Mouse (Mus musculus): ENCODE measurements at regions not wholly inside any gene's neighbourhood (a gene's known extent, or its start where the extent isn't known, plus 50 kb on each side); places are given as distances from the start of the nearest gene placed in this dataset.

DNA sequence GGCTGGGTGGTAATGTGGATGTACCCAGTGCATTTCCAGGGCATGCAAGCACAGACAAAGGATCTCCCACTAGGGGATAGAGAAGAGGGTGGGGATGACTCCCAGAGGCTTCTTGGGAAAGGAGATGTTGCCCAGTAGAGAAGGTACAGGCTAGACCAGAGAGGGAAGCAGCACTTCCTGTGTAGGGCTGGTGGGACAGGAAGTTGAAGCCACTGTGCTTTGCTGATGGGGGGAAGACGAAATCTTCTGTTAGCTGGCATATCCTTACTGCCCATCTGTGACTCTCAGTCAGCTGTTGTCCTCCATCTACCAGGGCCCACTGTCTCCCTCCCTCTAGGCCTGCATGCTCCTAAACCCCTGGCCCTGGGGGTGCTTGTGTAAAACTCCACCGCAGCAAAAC, 180.2 kb downstream of the Wdr11 start:
- no peak for DNase-seq (ENCODE audit: low spot score in 2 of 2)

DNA sequence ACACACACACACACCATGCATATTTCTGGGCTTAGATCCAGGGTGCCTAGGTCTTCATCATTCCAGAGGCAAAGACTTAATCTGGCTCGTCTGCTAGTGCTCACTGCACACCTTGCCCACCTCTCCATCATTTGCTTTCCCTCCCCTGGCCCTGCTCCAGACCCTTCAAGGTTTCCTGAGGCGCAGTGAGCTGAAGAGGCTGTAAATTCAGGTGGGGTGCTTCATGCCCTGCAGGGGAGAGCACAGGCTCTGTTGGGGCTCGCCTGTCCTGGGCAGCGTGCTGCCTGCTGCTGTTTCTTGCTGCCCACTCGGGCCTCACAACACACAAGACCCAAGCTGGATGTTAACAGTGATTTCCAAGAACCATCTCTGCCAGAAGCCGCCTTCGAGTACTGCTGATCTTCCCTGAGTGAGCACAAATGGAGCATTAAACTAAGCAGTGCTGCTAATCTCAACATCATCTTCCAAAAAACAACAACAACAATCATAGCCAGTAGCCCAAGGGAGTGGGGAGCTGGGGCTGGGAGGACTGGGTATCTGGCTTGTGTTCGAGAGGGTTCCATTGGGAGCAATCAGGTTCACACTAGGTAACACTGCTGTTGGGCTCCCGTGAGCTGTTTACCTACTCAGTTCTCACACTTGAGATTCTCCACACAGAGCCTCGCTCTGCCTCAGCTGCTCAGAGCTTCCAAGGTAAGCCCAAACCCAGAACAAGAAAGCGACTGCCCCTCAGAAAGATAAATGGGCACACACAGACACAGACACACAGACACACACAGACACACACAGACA, 181.1 kb downstream of the Wdr11 start:
- DNase-seq (ENCODE audit: low spot score in 2 of 2): no peak

DNA sequence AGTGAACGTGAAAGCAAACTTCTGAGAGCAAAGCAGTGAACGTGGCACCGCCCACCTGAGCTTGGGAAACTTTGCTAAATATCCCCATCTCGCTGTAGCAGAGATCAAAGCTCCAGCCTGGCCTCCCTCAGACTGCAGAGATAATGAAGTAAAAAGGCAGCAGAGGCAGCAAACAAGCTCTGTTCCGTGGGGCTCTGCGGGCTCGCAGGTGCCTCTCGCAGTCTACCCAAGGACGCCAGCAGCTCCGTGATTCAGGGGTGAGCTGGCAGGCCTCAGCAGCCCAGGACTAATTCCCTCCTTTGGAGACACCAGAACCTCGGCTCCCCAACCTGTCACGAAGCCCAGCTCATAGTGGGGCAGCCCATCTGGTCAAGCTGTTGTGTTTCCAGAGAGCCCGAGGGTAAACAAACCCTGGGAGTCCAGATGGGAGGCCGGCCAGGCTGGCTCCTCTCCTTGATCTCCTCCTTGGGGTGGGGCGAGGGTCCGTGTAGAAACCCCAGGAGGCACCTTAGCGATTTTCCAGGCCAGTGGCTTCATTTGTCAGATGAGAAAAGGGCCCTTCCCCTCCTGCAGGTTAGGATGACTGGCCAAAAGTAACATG, 182.7 kb downstream of the Wdr11 start:
- no peak for DNase-seq (ENCODE audit: low spot score in 2 of 2)

DNA sequence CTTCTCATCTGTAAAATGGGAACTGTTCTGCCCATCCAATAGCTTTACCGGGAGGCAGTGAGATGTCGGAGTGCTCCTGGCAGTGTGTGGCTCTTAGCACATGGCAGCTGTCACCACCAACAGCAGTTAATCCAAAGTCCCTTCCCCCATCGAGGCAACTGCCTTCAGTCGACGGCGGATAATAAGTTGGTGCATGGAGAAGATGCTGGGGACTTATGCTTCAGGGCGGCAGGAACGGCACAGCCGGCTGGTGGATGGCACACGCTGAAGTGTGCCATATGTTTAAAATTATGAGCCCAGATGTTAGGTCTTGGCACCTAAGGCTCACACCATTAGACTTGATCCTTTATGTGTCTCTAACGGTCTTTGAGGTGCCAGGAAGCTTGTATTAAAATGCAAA, 183.5 kb downstream of the Wdr11 start:
- DNase-seq (ENCODE audit: low spot score in 2 of 2): no peak

- no peak for DNase-seq (ENCODE audit: low spot score in 2 of 2)
Measured at GRCm38 (mm10) chr7:129778842-129779421, 187.3 kb downstream of the Wdr11 start.

- no peak for DNase-seq (ENCODE audit: low spot score in 2 of 2)
Measured at GRCm38 (mm10) chr7:129779939-129780338, 188.3 kb downstream of the Wdr11 start.

GRCm38 (mm10) chr7:129781756-129782155, 190.1 kb downstream of the Wdr11 start:
- no peak for DNase-seq (ENCODE audit: low spot score in 2 of 2)

DNA sequence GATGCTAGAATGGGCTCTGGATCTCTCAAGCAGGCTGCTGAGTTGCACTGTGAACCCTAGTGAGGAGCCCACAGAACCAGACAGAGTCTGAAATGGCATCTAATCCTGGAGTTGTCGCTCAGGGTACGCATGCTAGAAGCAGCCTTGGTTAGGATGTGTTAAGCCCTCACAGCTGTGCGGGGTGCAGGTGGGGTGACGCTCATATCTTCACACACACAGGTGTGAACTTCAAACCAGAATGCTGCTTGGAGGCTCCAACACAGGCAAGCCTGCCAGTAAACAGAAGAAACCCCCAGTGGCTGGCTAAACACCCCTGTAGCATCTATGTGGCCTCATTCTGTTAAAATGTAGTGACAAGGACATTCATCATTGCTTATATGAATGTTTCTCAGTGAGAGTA, 193.3 kb downstream of the Wdr11 start:
- DNase-seq (ENCODE audit: low spot score in 2 of 2): no peak

GRCm38 (mm10) chr7:129787011-129787410, 195.3 kb downstream of the Wdr11 start:
- DNase-seq (ENCODE audit: low spot score in 2 of 2): no peak

GRCm38 (mm10) chr7:129787736-129788135, 196.1 kb downstream of the Wdr11 start:
- DNase-seq (ENCODE audit: low spot score in 2 of 2): no peak

DNA sequence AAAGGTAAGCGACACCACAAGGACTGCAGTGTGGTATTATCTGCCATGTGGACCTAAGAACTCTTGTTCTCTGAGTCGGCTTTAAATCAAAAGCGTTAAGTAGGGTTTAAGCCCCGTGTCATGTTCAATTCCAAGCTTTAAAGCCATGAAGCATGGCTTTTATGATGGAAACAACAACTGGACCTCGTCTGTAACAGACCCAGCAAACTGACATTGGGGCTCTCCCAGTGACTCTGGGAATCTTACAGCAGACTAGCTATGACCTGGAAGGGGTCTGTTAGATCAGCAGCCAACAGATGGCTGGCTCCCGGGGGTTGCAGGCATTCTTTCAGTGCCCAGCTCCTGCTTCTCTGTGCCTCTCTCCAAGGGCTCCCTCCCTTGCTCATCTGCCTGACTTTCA, 197.8 kb downstream of the Wdr11 start:
- DNase-seq (ENCODE audit: low spot score in 2 of 2): no peak

DNA sequence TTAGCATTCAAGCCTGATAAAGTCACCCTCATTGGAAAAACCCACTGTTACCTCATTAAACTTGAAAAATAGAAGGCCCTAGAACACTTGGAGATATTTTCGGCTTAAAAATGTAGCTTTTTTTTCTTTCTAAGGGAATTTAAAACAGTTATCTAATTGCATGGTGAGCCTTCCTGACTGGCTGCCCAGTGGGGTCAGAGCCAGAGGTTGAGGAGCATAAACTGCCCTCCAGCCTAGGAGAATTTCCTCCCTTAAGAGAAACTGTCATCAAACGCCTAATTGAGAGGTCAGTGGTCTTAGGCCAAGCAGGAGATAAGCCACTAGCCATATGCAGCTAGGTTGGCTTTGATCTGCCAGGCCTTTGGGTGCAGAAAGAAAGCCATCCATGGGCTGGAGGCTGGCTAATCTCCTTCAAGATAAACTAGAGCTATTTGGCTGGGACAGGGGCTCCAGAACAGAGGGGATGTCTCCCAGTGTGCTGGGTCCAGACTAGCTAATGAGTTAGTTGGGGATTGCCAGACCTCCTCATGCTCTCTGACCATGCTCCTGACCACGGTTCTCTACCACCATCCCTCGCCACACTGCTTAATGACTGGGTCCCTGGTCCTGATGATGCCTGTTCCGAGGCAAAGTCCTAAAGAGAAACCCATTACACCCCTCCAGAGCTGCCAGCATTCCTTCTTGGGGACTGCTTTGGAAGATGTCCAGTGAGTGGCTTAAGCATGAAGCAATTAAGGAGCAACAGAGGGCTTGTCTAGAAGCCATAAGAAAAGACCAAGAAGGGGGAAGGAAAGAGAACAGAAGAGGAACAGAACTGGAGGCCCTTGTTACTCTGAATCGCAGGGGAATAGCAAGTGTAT, 199.2 kb downstream of the Wdr11 start:
- DNase-seq (ENCODE audit: low spot score in 2 of 2): no peak

DNA sequence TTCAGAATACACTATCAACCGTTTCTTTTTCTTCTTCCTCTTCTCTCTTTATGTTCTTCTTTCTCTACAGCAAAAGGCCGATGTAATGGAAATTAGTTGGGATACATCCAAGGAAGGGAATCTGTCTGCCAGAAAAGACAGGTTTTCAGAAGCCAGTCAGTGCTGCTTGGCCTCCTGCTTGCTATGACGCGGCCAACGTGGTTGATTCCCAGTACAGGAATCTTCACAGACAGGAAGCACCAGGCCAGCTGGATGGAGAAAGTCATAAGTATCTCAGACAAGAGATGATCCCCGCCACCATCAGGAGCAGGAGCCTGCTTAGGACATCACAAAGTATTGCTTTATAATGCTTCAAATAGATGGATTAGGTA, 199.8 kb downstream of the Wdr11 start:
- no peak for DNase-seq (ENCODE audit: low spot score in 2 of 2)

DNA sequence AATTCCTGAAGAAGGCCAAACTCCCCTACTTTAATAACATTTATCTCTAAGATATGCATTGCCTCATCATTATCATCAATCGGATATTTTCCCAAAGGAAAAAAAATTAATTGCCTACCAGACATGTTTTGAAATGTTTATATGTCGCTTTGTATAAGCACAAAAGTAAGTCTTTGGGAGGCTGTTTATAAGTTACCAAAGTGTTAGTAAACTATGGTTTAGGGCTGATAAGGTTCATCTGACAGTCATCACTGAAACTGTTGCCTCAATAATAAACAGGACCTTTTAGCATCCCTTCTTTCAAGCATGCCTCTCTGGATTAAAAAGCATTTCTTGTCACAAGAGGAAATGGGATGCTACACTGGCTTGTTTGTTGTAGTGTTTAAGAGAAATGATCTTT, 202.1 kb downstream of the Wdr11 start:
- DNase-seq (ENCODE audit: low spot score in 2 of 2): no peak

DNA sequence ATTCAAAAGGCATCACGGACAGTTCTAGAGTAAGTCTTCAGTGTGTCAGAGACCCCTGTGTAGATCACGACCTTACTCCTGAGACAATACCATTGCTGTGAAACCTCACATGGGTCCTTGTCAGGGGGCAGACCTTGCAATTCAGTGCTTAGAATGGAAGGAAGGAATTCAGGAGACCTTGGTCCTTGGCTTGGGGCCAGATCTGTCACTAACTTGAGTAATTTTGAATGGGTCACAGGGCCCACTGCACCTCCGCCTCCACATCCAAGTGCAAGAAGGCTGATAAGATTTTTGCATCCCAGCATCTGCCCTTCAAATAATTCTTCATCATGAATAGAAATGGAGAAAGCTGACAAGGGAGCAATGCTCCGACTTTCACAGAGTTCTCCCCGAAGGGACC, 202.6 kb downstream of the Wdr11 start:
- DNase-seq (ENCODE audit: low spot score in 2 of 2): no peak

DNA sequence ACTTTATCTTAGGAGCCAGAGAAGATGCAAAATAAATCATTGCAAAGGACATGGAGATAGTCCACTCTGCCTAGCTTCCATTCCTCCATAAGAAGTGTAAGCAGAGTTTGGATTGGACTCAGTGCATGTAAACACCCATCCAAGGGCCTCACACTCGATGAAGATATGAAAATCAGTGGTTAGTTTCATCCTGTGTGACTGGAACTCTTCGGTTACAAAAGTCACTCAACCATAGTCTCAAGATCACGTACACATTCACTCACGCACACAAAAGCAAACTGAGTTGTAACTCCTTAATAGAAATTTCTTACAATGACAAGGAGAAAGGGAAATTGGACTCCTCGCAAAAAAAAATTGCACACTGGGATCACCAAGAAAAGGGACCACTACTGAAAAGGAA, 206.9 kb downstream of the Wdr11 start:
- DNase-seq (ENCODE audit: low spot score in 2 of 2): no peak

GRCm38 (mm10) chr7:129800461-129800867, 208.8 kb downstream of the Wdr11 start:
- DNase-seq (ENCODE audit: low spot score in 2 of 2): no peak

DNA sequence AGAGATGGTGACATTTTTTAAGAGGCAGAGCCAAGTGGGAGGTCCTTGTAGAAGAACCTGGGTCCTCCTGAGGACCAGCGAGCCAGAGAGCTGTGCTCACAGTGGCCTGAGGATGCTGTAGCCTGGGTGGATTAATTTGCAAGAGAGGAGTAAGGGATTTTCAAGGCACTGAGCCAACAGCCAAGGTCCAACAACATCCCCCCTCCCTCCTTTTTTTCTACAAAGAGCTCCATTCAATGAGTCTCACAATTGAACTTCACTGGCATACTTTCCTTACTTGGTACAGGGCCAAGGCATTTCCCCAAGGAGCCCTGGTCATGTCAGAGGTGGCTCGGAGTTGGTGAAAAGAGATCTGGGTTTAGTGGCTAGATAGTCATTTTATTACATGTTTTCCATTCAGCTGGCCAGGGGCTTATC, 209.8 kb downstream of the Wdr11 start:
- no peak for DNase-seq (ENCODE audit: low spot score in 2 of 2)

DNA sequence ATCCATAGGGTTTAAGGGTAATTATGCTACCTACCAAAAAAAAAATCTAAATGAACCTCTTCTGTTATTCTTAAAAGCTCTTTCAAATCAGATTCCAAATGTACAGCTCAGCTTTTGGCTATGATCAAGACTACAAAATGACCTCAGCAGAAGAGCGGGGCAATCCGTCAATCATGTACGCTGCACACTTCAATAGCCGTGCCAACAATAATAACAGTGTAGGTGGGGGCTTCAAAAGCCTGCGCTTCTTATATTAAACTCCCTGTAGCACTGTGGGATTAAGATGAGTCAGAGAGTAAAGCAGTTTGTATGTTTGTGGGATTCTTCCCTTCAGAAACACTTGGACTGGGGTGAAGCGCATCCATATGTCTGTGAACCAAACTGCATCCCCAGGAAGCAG, 210.5 kb downstream of the Wdr11 start:
- no peak for DNase-seq (ENCODE audit: low spot score in 2 of 2)

GRCm38 (mm10) chr7:129805340-129805739, 213.7 kb downstream of the Wdr11 start:
- no peak for DNase-seq (ENCODE audit: low spot score in 2 of 2)

GRCm38 (mm10) chr7:129810141-129810540, 218.5 kb downstream of the Wdr11 start:
- DNase-seq (ENCODE audit: low spot score in 2 of 2): no peak

GRCm38 (mm10) chr7:129810565-129810964, 218.9 kb downstream of the Wdr11 start:
- DNase-seq (ENCODE audit: low spot score in 2 of 2): no peak

Measured in spleen, postnatal 10 days (tissue).